Mouse (Mus musculus) intestine, postnatal 0 days (tissue): ENCODE measurements around the gene Dlgap1. TPM values are rescaled to one million over a fixed set of nuclear protein-coding genes. Genes with fewer than 3 reads are reported as not detected.
A peak's percentile ranks its signal among the peaks of the same experiment; 100 is the strongest.

Experiments used
- ATAC-seq: fragments of 200-750 bp; cut with Nextera tagmentation; 2 replicates; pipeline ENCODE4 v1.8.0; 2017; ENCODE audit warnings: mild to moderate bottlenecking, moderate TSS enrichment, moderate library complexity
- H3K27ac ChIP-seq: fragments of 300-500 bp; sonication (generic); 2 replicates; pipeline ENCODE4 v1.5.1; 2014; ENCODE audit warnings: mild to moderate bottlenecking, low read depth, low read length, moderate library complexity
- H3K27me3 ChIP-seq: fragments of 300-500 bp; sonication (generic); replicated peaks from 2 replicates; pipeline ENCODE4 v1.6.1; 2014; ENCODE audit warnings: low read length, mixed read lengths; ENCODE audit not compliant: control insufficient read depth, insufficient read depth
- H3K36me3 ChIP-seq: fragments of 300-500 bp; sonication (generic); 2 replicates; pipeline ENCODE4 v1.6.1; 2014; ENCODE audit warnings: mild to moderate bottlenecking, moderate library complexity; ENCODE audit not compliant: control insufficient read depth, insufficient read depth
- H3K4me1 ChIP-seq: fragments of 300-500 bp; sonication (generic); replicated peaks from 2 replicates; pipeline ENCODE4 v1.6.1; 2014; ENCODE audit warnings: antibody characterized with exemption, low read length, mixed read lengths; ENCODE audit not compliant: control insufficient read depth, insufficient read depth
- H3K4me2 ChIP-seq: fragments of 300-500 bp; sonication (generic); replicated peaks from 2 replicates; pipeline ENCODE4 v1.6.1; 2014; ENCODE audit warnings: low read depth, mild to moderate bottlenecking, moderate library complexity
- H3K4me3 ChIP-seq: fragments of 300-500 bp; sonication (generic); 2 replicates; pipeline ENCODE4 v1.5.1; 2014; ENCODE audit warnings: low read depth, low read length
- H3K9ac ChIP-seq: fragments of 300-500 bp; sonication (generic); 2 replicates; pipeline ENCODE4 v1.6.1; 2014; ENCODE audit warnings: mild to moderate bottlenecking, low read depth, low read length
- H3K9me3 ChIP-seq: fragments of 300-500 bp; sonication (generic); 2 replicates; pipeline ENCODE4 v1.6.1; 2016; ENCODE audit warnings: mixed run types; ENCODE audit not compliant: control insufficient read depth
- CTCF ChIP-seq: sonication (generic); IDR thresholded peaks from 2 replicates; pipeline ENCODE4 v1.5.1; 2016; ENCODE audit warnings: low read depth, mild to moderate bottlenecking, control low read depth, antibody characterized with exemption, moderate library complexity
- WGBS: fragments of 180-500 bp; shearing (Covaris S2); extraction: QIAGEN DNeasy Blood & Tissue Kit; methylation state at CpG from one replicate; pipeline ENCODE4 v1.1.7; 2014; 5-methylcytosine and 5-hydroxymethylcytosine counted together
- polyA plus RNA-seq: library from polyadenylated mRNA; unstranded; fragments of >200 nt; fragmentation: Nextera tagmentation; extraction: Ambion mirVana; gene quantifications from 2 replicates; pipeline ENCODE4 v1.2.1, GENCODE M21; 2015

Gene Dlgap1
- polyA plus RNA-seq, 1 experiment from 2014 or later = 0.85 TPM

GRCm38 (mm10) chr17:70808837-70809236 is 840.0 kb downstream of the Dlgap1 start:
- no peak overlapping the region for H3K9ac ChIP-seq
- H3K4me2 ChIP-seq = no peak overlapping the region
- no peaks in the 10 kb centered on the region for H3K9me3 ChIP-seq
- no peak overlapping the region for H3K4me3 ChIP-seq
- no peaks in the 10 kb centered on the region for H3K4me1 ChIP-seq
- 42% methylated on average over 14 of the region's 14 CpGs for WGBS
- TF ChIP-seq CTCF = no peak
- no peaks in the 10 kb centered on the region for H3K36me3 ChIP-seq
- no peaks in the 10 kb centered on the region for H3K27me3 ChIP-seq
- no peak for ATAC-seq
- no peak overlapping the region for H3K27ac ChIP-seq

GRCm38 (mm10) chr17:70809776-70810175 is 840.9 kb downstream of the Dlgap1 start:
- H3K27me3 ChIP-seq = no peaks in the 10 kb centered on the region
- no peak overlapping the region for H3K9ac ChIP-seq
- no peaks in the 10 kb centered on the region for H3K4me1 ChIP-seq
- ATAC-seq = peak; percentile 45; the same call in 1 of the 2 replicates
- H3K36me3 ChIP-seq = no peaks in the 10 kb centered on the region
- 46% methylated on average over 3 of the region's 3 CpGs for WGBS
- no peak overlapping the region for H3K4me2 ChIP-seq
- no peak for TF ChIP-seq CTCF
- H3K27ac ChIP-seq = no peak overlapping the region
- no peaks in the 10 kb centered on the region for H3K9me3 ChIP-seq
- H3K4me3 ChIP-seq = no peak overlapping the region

DNA sequence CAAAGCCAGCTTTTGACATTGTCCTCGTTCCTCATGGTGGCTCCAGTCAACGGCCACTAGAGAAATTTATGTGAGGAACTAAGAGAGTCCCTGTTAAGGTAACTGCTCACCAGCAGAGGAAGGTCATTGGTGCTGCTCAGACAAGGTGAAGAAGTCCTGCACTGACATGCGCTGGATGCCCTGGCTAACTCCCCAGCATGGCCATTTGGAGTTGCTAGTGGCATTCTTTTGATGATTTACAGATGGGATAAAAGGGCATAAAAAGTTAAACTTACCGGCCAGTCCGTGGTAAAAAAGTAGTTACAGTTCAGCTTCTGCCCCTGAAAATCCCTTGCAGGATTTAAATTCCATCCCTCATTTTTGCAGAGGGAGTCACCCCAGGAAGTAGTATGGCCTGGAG is 841.9 kb downstream of the Dlgap1 start:
- no peaks in the 10 kb centered on the region for H3K36me3 ChIP-seq
- no peaks in the 10 kb centered on the region for H3K4me1 ChIP-seq
- H3K9ac ChIP-seq = no peak overlapping the region
- TF ChIP-seq CTCF = no peak
- H3K27ac ChIP-seq = no peak overlapping the region
- H3K4me3 ChIP-seq = no peak overlapping the region
- no peaks in the 10 kb centered on the region for H3K9me3 ChIP-seq
- no peaks in the 10 kb centered on the region for H3K27me3 ChIP-seq
- H3K4me2 ChIP-seq = no peak overlapping the region
- no peak for ATAC-seq
- WGBS = 84% methylated on average over 5 of the region's 5 CpGs

GRCm38 (mm10) chr17:70815001-70815400 is 846.1 kb downstream of the Dlgap1 start:
- Histone ChIP-seq H3K4me2 (no peak overlapping the region), H3K9me3 (no peaks in the 10 kb centered on the region), H3K9ac (no peak overlapping the region), H3K36me3 (no peaks in the 10 kb centered on the region), H3K27ac (no peak overlapping the region), H3K4me1 (no peaks in the 10 kb centered on the region), H3K4me3 (no peak overlapping the region), H3K27me3 (peaks cover 24% of the 10 kb centered on the region)
- TF ChIP-seq CTCF = no peak
- no peak for ATAC-seq
- WGBS = 85% methylated on average over 8 of the region's 8 CpGs

GRCm38 (mm10) chr17:70817862-70818451 is 849.1 kb downstream of the Dlgap1 start:
- 7% methylated on average over 43 of the region's 51 CpGs for WGBS
- no peaks in the 10 kb centered on the region for H3K4me1 ChIP-seq

DNA sequence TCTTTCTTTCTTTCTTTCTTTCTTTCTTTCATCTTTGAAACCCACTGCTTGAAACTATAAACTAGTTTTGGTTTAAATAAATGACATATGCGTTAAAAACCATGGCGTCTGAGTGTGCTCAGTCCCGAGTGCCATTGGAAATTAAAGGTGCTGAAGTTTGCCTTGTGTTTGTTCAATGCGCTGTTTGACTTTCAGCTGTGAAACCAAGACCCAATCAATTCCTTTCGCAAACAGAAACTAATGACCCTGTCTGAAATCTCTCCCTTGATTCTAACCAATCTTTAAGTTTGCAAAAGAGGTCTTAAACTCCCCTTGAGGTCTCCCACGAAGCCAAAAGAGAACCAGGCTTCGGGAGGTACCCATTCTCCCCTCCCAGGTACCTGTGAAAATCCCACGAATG is 854.2 kb downstream of the Dlgap1 start:
- ATAC-seq = no peak
- no peak overlapping the region for H3K27ac ChIP-seq
- H3K27me3 ChIP-seq = peaks cover 11% of the 10 kb centered on the region
- no peaks in the 10 kb centered on the region for H3K9me3 ChIP-seq
- H3K4me1 ChIP-seq = no peaks in the 10 kb centered on the region
- peak overlapping the region; percentile 63 for H3K4me2 ChIP-seq
- H3K36me3 ChIP-seq = no peaks in the 10 kb centered on the region
- 35% methylated on average over 8 of the region's 8 CpGs for WGBS
- no peak overlapping the region for H3K9ac ChIP-seq
- peak overlapping the region; percentile 26 for H3K4me3 ChIP-seq
- no peak for TF ChIP-seq CTCF

More at GRCm38 (mm10) chr17:70817862-70818451, 849.1 kb downstream of the Dlgap1 start:
- Histone ChIP-seq H3K4me3 (peak overlapping the region; percentile 49), H3K27ac (no peak overlapping the region), H3K36me3 (no peaks in the 10 kb centered on the region), H3K9ac (peak overlapping the region; percentile 34; the same call in 1 of the 2 replicates), H3K27me3 (peaks cover 24% of the 10 kb centered on the region), H3K9me3 (no peaks in the 10 kb centered on the region), H3K4me2 (peak overlapping the region; percentile 89)
- 0 out of 2 replicates have a peak, but pooled peaks have one; percentile 25 for ATAC-seq
- TF ChIP-seq CTCF = no peak
